Mouse (Mus musculus) ES-Bruce4 (cell line): ENCODE measurements at regions not wholly inside any gene's neighbourhood (a gene's known extent, or its start where the extent isn't known, plus 50 kb on each side); places are given as distances from the start of the nearest gene placed in this dataset.

Source experiments
- H3K27ac ChIP-seq: 2 replicates; pipeline ENCODE4 v1.5.1; 2012; ENCODE audit warnings: low read length, inconsistent platforms; ENCODE audit not compliant: insufficient read depth
- H3K27me3 ChIP-seq: 2 replicates; pipeline ENCODE4 v1.6.1; 2012; ENCODE audit warnings: mild to moderate bottlenecking, low read length, inconsistent platforms; ENCODE audit not compliant: control insufficient read depth, poor library complexity, insufficient read depth, severe bottlenecking
- H3K36me3 ChIP-seq: 2 replicates; pipeline ENCODE4 v1.6.1; 2012; ENCODE audit warnings: inconsistent platforms, mild to moderate bottlenecking, low read length, moderate library complexity; ENCODE audit not compliant: control insufficient read depth, poor library complexity, insufficient read depth, severe bottlenecking
- H3K4me1 ChIP-seq: one replicate; pipeline ENCODE4 v1.8.1; 2011; ENCODE audit warnings: low read length; ENCODE audit not compliant: control insufficient read depth, insufficient read depth
- H3K4me3 ChIP-seq: 2 replicates; pipeline ENCODE4 v1.5.1; 2011; ENCODE audit warnings: low read depth, mild to moderate bottlenecking, low read length
- H3K9ac ChIP-seq: 2 replicates; pipeline ENCODE4 v1.6.1; 2012; ENCODE audit warnings: low read depth, mild to moderate bottlenecking, inconsistent platforms; ENCODE audit not compliant: poor library complexity, severe bottlenecking
- H3K9me3 ChIP-seq: replicated peaks from 2 replicates; pipeline ENCODE4 v1.6.1; 2012; ENCODE audit warnings: mild to moderate bottlenecking, low read length, inconsistent platforms; ENCODE audit not compliant: control insufficient read depth, poor library complexity, insufficient read depth, severe bottlenecking
- CTCF ChIP-seq: IDR thresholded peaks from one replicate; pipeline ENCODE4 v1.8.1; 2011; ENCODE audit warnings: low read depth, low read length
- EP300 ChIP-seq: IDR thresholded peaks from 2 replicates; pipeline ENCODE4 v1.6.1; 2011; ENCODE audit warnings: low read depth, low read length; ENCODE audit not compliant: insufficient read depth
- POLR2A ChIP-seq: IDR thresholded peaks from one replicate; pipeline ENCODE4 v1.8.1; 2011; ENCODE audit warnings: low read length; ENCODE audit not compliant: insufficient read depth

GRCm38 (mm10) chr5:111580870-111581771 is 152.6 kb upstream of the Gm26897 start:
- no peaks in the 10 kb centered on the region for H3K27me3 ChIP-seq
- H3K9ac ChIP-seq: no peak overlapping the region
- no peaks in the 10 kb centered on the region for H3K9me3 ChIP-seq
- no peak for TF ChIP-seq EP300
- TF ChIP-seq POLR2A: no peak
- no peak for TF ChIP-seq CTCF
- H3K4me3 ChIP-seq: no peak overlapping the region
- peaks cover 7% of the 10 kb centered on the region for H3K4me1 ChIP-seq
- H3K36me3 ChIP-seq: no peaks in the 10 kb centered on the region
- H3K27ac ChIP-seq: no peak overlapping the region

DNA sequence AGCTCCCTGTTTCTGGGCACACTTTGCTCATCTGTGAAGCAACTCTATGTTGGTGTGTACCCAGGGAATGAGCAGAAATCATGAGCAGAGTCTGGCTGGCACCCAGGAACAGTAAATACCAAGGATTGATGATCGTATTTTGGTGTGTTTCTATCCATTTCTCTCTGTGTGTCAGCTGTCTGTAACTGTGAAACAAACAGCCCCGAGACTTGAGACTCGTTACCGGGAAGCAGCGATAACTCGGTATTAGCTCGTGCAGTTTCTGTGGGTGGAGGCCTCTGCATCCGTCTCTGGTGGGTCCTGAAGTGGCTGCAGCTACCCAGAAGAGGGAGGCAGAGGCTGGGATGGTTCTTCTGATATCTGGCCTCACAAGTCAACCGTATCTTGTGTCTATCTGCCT is 151.7 kb upstream of the Gm26897 start:
- Histone ChIP-seq H3K27me3 (no peaks in the 10 kb centered on the region), H3K4me1 (peaks cover 7% of the 10 kb centered on the region), H3K27ac (no peak overlapping the region), H3K36me3 (no peaks in the 10 kb centered on the region), H3K9me3 (no peaks in the 10 kb centered on the region), H3K4me3 (no peak overlapping the region), H3K9ac (no peak overlapping the region)
- no peak for TF ChIP-seq POLR2A
- TF ChIP-seq EP300: no peak
- TF ChIP-seq CTCF: no peak

DNA sequence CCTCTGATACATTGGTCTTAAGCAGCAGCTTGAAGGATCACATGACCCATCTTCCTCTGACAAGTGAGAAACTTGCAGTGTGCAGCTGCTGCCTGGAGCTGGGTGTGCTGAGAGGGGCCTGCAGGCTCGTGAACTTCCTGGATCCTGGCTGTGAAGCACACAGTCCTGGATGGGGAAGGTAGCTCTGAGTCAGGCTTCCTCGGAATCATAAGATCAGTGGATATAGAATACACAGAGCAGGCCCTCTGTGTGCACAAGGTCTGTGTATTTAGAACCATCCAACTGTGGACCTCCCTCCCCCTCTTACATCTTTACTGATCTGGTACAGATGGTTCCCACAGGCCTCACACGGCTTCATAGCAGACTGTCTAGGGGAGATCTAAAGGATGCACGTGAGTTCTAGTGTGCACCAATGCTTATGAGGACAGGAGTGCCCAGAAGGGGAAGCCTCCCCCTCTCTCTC is 143.1 kb upstream of the Gm26897 start:
- no peak overlapping the region for H3K9ac ChIP-seq

GRCm38 (mm10) chr5:111592807-111593206 is 140.9 kb upstream of the Gm26897 start:
- no peaks in the 10 kb centered on the region for H3K4me1 ChIP-seq

More for the DNA sequence above, 143.1 kb upstream of the Gm26897 start:
- no peaks in the 10 kb centered on the region for H3K27me3 ChIP-seq
- no peak overlapping the region for H3K27ac ChIP-seq
- no peak overlapping the region for H3K4me3 ChIP-seq
- H3K4me1 ChIP-seq: no peaks in the 10 kb centered on the region
- H3K36me3 ChIP-seq: no peaks in the 10 kb centered on the region
- H3K9me3 ChIP-seq: no peaks in the 10 kb centered on the region
- TF ChIP-seq CTCF: no peak
- no peak for TF ChIP-seq POLR2A
- TF ChIP-seq EP300: no peak

GRCm38 (mm10) chr5:111594111-111594510 is 139.6 kb upstream of the Gm26897 start:
- no peak overlapping the region for H3K9ac ChIP-seq
- no peaks in the 10 kb centered on the region for H3K36me3 ChIP-seq
- no peaks in the 10 kb centered on the region for H3K9me3 ChIP-seq
- TF ChIP-seq CTCF: no peak
- no peak for TF ChIP-seq POLR2A
- no peaks in the 10 kb centered on the region for H3K27me3 ChIP-seq
- no peak overlapping the region for H3K4me3 ChIP-seq
- no peaks in the 10 kb centered on the region for H3K4me1 ChIP-seq
- no peak overlapping the region for H3K27ac ChIP-seq

More at GRCm38 (mm10) chr5:111592807-111593206, 140.9 kb upstream of the Gm26897 start:
- no peaks in the 10 kb centered on the region for H3K9me3 ChIP-seq
- no peaks in the 10 kb centered on the region for H3K36me3 ChIP-seq
- H3K9ac ChIP-seq: no peak overlapping the region
- no peaks in the 10 kb centered on the region for H3K27me3 ChIP-seq
- no peak overlapping the region for H3K27ac ChIP-seq
- H3K4me3 ChIP-seq: no peak overlapping the region
- TF ChIP-seq CTCF: no peak
- no peak for TF ChIP-seq POLR2A
- no peak for TF ChIP-seq EP300

DNA sequence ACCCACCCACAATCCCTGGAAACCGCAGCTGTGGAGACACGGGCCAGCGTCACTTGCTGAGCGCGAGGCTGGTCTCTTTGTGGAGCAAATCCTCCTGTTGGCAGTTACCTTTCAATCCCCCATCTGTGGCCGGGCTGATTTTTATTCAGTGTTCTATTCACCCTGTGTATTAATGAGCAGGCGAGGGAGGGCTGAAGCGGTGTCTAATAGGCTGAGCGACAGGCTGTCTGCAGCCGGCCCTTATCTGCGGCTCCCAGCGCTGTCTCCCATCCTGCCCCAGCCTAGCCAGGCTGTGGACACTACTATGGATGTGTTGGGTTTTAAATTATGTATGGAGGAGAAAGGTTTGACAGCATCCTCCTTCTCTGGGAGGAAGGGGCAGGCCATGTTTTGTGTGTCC is 138.3 kb upstream of the Gm26897 start:
- no peak for TF ChIP-seq CTCF
- no peak for TF ChIP-seq POLR2A
- TF ChIP-seq EP300: no peak
- no peaks in the 10 kb centered on the region for H3K36me3 ChIP-seq
- H3K27ac ChIP-seq: no peak overlapping the region

More for the DNA sequence above, 138.3 kb upstream of the Gm26897 start:
- Histone ChIP-seq H3K9me3 (no peaks in the 10 kb centered on the region), H3K4me3 (no peak overlapping the region), H3K9ac (no peak overlapping the region), H3K27me3 (no peaks in the 10 kb centered on the region), H3K4me1 (no peaks in the 10 kb centered on the region)
